Mouse (Mus musculus): ENCODE results near the gene Tes3-ps.

DNA sequence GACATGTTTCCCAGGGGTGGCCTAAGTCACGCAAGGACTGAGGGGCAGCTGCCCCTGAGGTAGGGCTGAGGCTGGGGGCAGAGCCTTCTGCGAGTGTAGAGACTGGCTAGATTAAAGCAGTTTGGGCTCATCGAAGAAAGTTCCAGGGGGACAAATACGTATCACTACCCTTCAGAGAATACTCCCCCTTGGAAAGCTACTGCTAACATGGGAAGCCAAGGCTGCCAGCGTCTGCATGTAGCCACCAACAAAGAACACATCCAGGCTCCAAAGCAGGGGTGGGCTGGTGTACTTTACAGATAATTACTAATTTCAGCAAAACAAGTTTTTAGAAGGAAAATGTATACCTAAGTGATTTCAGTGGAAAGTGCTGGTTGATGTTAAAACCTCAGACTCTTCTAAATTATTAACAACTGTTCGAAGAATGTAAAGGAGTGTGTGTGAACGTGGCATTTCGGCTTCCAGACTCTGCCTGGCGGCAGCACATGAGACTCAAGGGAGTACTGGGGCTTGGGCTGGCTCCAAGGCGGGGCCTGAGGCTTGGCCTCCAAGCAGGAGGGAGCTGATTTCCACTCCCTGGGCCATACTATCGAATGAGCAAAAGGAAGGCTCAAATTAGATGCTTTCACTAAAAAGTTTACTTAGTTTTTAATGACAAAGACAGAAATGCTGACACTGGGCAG is 26.6 kb upstream of the Tes3-ps start:
- no peak for TF ChIP-seq CTCF (IDR thresholded peaks at IDR 0.05; ENCODE audit: low read depth, low read length)
- no peak for TF ChIP-seq GATA2 (IDR thresholded peaks at IDR 0.05; ENCODE audit: borderline replicate concordance, low read depth, low read length)

All from G1E (cell line).